Mouse (Mus musculus) embryo, embryonic 10 days (tissue): Measurements from ENCODE around the gene Pex13.

ENCODE experiments used
- DNase-seq: peaks from one replicate; pipeline ENCODE4 v3.0.0-alpha.2; 2015; ENCODE audit warnings: low spot score

The Pex13 gene

DNA sequence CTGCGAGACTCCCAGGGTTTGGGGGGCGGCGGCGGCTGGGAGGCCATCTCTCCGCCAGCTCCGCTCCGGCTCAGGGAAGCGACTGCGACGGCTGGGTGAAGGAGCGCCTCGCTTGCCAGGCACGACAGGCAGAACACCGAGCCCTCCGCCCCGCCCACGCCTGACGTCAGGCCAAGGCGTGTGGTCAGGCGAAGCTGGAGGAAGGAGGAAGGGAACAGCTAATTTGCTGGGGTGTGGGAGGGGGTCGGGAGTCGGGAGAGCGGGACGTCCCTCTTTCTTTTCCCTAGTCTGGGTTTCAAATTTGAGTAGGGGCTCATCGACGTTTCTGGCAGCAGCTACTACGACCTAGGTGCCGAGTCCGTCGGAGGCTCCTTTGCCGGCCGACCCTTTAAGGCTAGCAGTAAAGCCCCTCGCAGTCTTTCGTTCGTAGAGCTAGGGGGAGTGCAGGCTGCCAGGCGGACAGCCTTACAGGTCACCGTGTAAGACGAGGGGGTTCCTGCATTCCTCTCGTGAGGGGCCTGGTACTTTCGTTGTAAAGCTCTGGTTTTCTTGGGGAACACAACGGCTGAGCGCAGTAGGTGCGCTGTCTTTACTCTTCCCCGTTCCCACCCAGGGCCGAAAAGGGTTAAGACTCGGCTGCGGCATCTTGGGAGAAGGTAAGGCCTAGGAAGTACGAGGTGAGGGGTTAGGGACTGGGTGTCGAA, at the start of gene Pex13:
Pex13 (minus strand) TSS at position 162 of the 704 bp plus-strand sequence.
- peak; percentile 99 for DNase-seq

DNA sequence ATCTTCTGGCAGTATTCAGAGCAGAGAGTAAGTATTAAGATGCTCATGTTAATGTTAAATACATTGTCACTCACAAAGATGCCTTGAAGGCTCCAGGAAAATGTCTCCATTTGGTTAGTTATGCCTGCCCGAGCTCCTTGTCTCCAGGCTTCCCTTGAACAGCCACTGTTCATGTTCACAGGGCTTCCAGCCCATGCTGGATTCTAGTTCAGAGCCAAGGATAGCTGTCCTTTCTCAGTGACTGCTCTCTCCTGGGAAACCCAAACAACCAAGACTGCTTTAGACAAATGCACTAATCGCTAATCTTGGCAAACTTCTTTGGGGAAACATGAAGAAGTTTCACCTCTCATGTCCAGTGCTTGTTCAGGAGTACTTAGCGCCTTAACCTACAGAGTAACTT, 46.5 kb upstream of the Pex13 start:
- no peak for DNase-seq

DNA sequence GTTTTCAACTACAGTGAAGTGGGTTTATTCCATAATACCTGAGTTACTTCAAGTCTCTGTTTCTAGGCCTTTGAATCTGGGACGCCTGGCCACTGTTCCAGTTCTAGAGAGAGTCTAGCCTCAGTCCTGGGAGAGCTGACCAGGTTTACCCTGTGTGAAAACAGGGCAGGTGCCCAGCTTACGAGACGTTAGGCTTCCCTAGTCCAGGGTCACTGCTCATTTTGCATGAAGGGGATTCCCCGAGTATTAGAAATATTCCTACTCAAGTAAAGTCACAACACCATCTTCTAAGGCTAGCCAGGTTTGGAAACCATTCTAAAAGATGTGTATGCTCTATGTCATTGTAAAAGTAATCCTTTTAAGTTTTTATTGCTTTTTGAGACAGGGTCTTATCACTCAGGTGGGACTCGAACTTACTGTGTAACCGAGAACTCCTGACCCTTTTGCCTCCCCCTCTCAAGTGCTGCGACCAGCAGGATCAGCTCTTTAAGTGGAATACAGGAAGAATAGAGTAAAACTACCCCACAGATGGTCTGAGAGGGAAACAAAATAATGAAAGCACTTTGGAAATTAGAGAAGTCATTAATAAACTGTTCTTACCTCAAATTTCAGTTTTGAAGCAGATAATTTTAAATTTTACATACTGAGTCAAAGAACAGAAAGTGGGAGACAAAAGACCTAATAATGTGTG, 39.0 kb upstream of the Pex13 start:
- no peak for DNase-seq

DNA sequence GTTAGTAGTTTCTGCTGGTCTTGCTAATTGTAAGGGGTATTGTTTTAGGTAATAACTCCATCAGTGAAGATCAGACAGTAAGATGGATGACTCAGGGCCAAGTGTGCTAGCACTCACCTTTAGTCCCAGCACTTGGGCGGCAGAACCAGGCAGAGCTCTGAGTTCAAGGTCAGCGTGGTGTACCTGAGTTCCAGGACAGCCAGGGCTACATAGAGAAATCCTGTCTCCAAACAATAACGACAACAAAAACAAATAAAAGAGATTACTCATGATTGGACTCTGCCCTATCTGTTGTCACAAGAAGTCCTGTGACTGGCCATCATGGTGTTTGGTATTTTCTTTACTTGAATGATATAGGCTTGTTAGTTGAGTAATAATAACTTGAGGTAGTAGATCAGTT, 36.1 kb upstream of the Pex13 start:
- no peak for DNase-seq

DNA sequence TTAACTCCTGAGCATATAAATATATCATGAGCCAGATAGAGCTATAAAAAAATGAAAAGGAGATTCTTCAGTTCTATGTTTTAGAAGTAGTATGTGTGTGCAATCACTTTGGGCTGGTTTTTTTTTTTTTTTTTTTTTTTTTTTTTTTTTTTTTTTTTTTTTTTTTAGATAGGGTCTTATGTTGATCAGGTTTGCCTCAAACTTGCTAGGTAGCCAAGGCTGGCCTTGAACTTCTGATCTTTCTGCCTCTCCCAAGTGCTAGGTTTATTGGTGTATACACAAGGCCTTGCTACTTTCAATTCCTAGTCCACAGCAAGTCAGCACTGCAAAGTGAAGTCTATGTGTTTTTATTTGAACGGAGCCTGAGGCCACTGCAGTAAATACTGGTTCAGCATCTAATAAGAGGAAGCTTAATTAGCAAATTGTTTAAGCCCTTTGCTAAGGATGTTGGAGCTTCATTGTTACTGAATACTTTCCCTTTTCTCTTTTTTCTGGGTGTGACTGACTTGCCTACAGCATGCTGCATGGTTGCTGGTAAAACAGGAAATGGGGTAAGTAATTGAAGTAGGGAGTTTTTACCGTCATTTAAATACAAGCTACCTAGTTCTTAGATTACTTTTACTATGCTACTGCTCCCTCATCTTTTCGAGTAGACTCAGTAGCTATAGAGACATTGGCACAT, 33.8 kb upstream of the Pex13 start:
- no peak for DNase-seq

DNA sequence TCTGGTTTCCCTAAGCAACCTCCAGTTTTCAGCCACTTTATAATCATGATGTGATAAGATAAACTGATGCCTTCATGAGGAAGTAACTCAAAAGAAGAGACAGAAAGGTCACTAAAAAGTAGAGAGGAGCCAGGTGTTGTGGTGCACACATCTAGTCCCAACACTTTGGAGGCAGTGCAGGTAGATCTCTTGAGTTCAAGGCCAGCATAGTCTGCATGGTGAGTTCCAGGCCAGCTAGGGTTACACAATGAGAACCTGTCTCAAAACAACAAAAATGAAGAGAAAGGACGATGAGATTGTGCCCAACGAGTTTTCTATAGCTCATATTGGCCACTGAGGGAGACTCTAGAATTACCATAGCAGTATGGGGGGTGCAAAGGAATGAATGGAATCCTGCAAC, 32.8 kb upstream of the Pex13 start:
- no peak for DNase-seq

DNA sequence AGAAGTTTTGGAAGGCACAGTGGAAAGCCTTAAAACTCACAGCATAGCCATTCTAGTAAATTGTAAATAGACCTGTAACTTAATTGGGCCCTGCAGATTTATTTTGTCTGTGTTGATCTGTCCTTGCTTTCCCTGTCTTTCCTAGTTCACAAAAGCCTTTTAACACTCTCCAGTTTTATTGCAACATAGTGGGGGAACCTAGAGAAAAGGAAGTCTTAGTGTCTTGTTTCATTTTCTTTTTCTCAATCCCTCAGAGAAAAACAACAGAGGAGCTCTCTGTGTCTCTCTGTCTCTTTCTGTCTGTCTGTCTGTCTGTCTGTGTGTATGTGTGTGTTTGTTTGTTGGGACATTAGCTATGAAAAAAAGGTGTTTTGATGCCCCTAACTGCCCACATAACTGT, 30.1 kb upstream of the Pex13 start:
- no peak for DNase-seq

DNA sequence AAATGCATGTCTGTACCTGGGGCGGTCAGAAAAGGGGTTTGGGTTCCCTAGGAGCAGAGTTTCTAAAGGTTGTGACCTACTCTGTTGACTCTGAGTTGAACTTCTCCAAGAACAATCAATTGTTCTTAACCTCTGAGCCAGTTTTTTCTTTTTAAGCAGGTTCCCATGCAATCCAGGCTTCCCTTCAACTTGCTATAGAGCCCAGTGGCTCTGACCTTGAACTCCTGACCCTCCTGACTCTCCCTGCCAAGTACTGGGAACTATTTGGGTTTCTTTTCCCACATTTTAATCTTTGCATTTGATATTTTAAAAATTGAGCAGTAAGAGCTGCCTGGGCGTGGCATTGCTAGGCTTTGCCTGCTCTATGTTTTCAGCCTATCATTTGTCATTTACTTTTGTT, 27.5 kb upstream of the Pex13 start:
- DNase-seq: no peak

DNA sequence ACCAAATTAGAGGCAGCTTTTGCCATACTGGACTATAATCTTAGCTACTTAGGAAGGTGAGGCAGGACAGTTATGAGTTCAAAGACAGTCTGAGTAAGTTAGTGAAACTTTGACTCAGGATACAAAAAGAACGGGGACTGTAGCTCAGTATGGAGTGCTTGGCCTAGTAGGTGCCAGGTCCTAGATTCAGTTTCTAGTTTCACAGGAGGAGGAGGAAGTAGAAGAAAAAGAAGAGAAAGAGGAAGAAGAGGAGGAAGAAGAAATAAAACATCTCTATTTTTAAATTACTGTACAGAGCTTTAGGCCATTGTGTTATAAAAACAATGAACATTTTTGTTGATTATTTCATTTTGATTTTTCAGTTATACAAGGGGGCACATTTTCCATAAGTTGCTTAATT, 22.3 kb upstream of the Pex13 start:
- DNase-seq: no peak

DNA sequence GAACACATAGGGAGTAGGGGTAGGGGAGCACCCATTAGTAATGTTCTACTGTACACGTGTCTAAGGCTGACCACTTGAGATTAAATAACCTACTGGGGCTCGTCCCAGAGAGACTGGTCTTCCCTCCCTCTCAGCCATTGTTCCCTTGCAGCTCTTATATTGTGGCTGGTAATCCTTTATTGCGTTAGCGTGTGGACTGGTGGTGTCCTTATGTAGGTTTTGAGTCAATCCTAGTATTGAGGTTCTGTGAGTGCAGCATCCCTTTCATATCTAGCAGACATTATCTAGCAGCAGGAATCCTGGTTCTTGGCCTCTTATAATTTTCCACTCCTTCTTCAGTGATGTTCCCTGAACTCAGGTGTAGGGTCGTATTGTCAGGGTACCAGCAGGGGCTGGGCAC, 20.9 kb upstream of the Pex13 start:
- DNase-seq: no peak

DNA sequence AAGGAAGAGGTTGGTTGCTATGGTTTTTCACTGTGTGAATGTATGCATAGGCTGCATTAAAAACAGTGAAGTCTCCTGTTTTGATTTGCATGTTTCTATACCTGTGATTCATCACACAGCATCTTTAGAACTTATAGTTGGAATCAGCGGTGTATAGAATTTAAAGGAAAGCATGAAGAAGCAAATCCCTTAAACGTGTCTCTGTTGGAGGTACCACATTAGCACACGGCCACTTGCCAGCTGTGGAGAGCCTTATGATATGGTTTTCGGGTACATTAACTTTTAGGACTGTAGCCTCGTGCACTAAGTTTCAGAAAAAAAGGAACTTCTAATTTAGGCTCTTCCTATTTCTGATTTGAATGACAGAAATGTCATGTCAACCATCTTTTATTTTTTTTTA, 16.8 kb upstream of the Pex13 start:
- no peak for DNase-seq

DNA sequence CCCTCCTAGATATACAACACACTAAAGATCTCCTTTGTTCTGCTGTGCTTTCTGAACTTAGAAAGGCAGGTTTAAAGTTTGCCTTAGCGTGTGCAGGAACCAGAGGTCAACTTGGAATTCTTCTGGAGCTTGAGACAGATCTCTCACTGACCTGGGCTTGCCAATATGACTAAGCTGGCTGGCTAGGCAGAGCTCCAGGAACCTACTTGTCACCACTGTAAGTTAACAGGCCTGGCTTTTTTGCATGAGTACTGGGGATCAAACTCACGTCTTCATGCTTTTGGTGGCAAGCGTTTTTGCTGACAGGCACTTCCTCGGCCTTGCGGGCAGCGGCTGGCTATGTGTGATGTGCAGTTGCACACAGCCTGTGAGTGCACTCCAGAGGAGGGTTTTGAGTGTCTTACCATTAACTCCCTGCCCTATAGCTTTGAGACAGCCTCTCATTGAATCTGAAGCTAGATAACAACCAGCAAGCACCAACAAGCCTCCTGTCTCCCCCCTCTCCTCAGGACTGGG, 14.7 kb upstream of the Pex13 start:
- DNase-seq: no peak

DNA sequence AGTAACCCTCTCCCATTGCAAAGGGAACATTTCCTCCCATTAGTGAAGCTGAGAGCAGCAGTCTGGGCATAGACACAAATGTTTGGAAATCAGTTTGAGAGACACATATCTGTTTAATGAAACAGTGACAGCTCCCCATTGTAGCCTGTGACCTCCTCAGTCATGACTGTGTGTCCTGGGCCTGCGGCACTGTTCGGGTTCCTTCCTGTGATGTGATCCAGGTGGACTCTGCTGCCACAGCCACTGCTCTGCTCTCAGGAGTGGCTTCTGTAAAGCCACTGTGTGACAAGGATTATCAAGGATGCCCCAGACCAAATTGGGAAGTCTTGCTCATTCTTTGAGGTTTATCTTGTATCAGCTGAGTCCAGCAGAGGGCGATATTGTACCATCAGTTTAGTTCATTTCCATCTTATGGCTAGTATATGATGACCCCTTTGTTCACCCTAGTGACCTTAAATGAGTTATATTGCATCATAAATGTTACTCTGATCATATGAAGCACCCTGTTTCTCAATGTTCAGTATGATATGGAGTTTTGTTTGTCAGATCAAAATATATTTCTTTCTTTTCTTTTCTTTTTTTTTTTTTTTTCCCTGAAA, 13.4 kb upstream of the Pex13 start:
- DNase-seq: peak; percentile 90

DNA sequence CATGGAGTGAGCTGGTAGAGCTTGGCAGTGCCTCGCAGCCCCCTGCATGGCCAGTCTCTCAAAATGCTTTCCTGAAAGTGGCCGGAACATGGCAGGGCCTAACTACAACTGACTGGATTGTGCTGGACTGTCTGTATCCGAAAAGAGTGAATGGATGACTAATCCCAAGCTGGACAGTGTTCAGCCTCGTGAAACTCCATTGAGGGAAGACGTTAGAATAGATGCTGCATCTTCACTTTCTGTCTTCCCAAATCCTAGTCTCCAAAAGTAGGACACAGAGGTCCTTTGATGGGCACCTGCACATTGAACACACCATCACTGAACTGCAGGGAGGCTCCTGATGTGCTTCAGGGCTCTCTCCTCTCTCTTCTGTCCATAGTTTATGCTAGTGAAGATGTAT, 10.3 kb upstream of the Pex13 start:
- DNase-seq: no peak

DNA sequence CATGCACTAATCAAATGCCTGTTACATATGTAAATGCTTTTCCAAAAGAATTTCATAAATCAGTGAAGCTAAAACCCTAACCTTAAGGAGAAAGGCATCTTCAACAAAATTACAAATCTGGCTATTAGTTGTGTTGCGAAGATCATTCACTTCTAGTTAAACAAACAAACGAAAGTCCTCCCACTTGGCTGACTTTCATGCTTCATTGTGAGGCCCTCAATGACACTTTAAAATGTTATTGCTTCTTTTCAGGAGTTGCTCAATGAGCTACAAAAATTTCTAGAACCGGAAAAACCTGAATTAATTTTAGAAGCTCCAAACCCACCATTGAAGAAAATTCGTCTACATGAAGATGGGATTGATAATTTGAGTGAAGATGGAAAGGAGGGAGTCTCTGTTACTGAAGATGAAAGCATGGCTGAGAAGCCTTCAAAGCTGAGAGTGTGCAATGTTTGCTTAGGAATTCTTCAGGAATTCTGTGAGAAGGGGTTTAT, 6.5 kb upstream of the Pex13 start:
- no peak for DNase-seq

DNA sequence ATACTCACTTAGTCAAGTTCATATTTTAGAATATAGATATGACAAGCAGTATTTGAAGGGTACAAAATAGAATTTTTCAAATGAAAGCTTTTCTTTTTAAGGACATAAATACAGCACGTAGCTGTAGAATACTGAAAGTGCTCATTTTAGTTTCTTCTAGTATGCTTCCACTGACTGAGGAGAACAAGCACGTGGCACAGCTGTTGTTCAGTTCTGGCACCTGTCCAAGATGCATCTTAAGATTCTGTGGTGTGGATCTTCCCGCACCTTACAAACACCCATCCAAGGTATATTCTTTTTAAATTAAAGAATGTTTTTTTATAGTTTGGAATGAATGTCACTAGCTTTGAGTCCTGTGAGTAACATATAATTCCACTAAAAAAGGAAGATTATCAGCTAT, 1.4 kb upstream of the Pex13 start:
- no peak for DNase-seq

DNA sequence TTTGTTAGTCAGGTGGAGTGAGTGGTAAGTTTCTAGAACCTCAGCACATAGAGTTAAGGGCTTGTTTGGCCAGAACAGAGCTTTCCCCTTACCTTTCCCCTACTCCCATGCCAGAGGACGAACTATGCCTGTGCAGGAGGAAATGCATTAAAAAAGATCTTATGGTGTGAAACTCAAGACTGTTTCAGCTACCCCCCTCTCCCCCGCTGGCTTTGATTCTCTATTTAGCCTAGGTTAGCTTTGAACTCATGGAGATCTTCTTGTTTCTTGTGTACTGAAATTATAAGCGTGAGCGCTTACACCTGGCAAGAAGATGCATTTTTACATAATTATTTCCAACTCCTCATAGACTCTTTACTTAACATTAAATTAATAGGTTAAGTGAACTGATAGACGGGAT, 767 bp upstream of the Pex13 start:
- DNase-seq: no peak

DNA sequence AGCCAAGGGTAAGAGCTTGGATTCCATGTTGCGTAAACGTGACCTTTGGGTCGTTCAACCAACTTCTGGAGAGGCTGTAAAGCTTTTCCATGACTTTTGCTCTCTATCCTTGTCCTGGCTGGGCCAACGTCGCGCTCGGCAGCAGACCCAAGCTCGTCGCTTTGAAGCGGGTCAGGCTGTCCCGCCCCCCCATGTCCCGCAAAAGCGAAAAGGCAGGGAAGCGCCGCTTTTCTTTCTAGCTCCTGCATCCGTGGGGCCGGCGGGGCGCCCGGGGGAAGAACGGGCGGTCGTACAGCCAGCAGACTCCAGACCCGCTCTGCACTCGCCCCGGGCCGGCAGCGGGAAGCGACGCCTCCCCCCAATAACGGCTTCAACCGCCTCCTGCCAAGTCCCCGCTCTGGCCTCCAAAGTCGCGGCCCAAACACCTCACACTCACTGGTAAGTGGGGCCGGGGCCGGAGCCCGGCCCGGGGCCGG, 410 bp downstream of the Pex13 start, which contains the start of gene Pus10:
Pus10 (plus strand) TSS at position 364 of the 476 bp plus-strand sequence.
- peak; percentile 49 for DNase-seq

DNA sequence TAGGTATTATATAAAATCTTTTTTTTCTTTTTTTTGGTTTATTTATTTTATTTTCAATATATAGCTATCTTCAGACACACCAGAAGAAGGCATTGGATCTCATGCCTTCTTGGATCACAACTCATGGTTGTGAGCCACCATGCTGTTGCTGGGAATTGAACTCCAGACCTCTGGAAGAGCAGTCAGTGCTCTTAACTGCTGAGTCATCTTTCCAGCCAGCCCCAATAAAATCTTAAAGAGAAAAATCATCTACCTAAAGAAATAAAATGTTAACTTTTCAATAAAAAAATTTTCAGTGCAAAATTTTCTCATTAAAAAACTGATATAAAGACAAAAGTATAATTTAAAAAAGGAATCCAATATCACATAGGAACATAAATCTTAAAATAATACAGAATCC, 1.5 kb downstream of the Pex13 start:
- DNase-seq: no peak

DNA sequence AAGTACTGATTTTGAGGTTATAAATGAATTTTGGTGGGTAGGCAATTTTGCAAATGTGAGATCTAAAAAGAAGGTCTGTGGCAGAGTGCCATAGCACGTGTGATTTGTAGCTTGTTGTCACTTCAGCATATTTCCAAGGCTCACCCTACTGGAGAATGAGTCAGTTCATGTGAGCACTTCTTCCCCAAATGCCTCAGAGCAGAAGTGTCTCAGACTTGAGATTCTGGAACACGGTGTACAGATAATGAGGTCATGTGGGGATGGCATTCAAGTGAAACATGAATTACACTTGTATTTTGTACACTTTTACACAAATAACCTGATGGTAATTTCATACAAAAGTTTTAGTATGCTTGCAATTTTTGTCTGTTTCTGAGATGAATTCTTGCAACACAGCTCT, 8.0 kb downstream of the Pex13 start:
- no peak for DNase-seq

DNA sequence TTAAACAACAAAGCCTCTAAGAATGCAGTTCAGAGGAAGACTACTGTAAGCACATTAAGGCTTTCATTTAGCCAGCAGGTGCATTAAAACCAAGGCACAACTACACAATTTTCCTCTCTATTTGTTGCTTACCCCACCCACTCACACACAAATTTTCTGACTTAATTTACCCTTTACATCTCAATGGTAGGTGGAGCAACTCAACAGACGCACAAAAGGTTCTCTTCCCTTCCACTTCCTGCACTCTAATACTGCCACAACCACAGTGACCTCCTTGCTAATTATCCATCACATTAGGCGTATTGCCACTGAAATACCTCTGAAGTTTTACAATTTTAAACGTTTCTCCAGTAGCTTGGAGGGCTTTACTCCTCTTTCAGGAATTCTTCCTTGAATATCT, 12.1 kb downstream of the Pex13 start:
- no peak for DNase-seq

DNA sequence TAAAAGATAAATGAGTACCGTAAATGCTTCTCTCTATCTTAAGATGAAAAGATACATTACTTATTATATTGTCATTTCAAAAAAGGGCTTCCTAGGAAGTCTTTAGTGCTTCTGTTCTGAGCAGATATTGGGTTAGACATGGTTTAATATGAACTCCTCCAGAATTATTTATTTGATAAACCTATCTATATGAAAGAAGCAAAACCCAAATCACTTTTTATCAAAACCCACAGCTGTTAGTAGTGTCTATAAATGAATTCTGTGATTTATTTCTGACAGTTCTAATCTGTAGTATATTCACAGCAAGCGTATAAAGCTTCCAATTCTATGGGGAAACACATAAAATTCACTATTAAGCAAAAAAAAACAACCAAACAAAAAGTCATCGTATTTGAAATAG, 17.9 kb downstream of the Pex13 start:
- DNase-seq: no peak
